Mouse (Mus musculus): ENCODE results near the gene Arhgef3. TPM values are rescaled to one million over a fixed set of nuclear protein-coding genes. Genes with fewer than 3 reads are reported as not detected.

Gene Arhgef3
- polyA plus RNA-seq, 1 experiment from 2014 or later = 1.6 TPM

DNA sequence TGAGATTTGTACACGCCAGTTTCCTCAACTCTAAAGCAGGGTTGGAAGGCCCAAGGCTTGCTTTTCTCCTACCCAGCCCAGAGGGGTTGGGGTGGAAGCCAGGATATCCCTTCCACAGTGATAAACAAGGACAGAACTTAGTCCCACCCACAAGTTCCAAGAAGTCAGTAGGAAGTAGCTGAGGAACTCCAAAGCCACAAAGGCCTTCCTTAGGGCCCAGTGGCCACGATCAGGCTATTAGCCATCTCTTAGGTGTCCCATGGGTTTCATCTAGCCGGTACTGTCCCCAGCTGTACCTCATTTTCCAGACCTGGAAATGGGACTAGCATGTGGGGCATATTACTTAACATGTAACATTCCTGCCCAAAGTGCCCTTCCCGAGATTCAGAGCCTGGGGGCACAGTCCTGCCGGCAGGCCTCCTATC lies 236.4 kb downstream of the Arhgef3 start:
- 82% methylated on average over 5 of the region's 5 CpGs for WGBS
- no peak overlapping the region for H3K4me2 ChIP-seq
- no peak overlapping the region for H3K9ac ChIP-seq
- no peaks in the 10 kb centered on the region for H3K9me3 ChIP-seq (replicated peaks)
- no peak overlapping the region for H3K27ac ChIP-seq
- H3K4me1 ChIP-seq = no peaks in the 10 kb centered on the region
- no peaks in the 10 kb centered on the region for H3K36me3 ChIP-seq (ENCODE audit: poor library complexity, severe bottlenecking)
- no peaks in the 10 kb centered on the region for H3K27me3 ChIP-seq
- ATAC-seq = no peak
- H3K4me3 ChIP-seq = no peak overlapping the region

DNA sequence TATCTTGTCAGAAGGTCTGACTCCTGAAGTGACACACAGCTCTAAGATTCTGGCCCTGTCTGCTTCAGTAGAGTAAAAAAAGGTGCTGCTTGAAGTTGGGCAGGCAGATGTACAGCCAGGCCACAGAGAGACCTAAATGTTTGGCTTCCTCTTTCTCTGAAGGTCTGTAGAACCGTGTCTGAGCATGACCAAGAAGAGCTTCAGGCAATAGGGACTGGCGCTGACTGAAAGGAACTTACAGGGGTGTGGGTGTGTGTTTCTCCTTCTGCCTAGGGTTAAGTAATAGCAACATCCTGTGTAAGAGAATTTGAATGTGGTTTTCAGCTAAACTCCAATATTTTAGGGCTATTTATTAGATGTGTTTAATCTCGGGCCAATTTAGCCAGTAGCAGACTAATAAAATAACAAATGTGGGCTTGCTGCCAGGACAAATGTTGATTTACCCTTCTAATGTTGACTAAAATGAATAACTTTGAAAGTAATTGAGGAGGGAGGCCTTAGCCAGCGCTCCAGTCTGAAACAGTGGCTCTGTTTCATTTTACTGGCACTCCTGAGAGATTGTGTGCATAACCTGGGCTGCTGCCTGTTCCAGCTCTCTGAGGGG lies 236.9 kb downstream of the Arhgef3 start:
- Histone ChIP-seq H3K4me3 (no peak overlapping the region), H3K9me3 (replicated peaks) (no peaks in the 10 kb centered on the region), H3K4me1 (no peaks in the 10 kb centered on the region), H3K9ac (no peak overlapping the region), H3K27ac (no peak overlapping the region), H3K36me3 (ENCODE audit: poor library complexity, severe bottlenecking) (no peaks in the 10 kb centered on the region), H3K4me2 (no peak overlapping the region), H3K27me3 (no peaks in the 10 kb centered on the region)
- ATAC-seq = no peak
- 79% methylated on average over 4 of the region's 4 CpGs for WGBS

DNA sequence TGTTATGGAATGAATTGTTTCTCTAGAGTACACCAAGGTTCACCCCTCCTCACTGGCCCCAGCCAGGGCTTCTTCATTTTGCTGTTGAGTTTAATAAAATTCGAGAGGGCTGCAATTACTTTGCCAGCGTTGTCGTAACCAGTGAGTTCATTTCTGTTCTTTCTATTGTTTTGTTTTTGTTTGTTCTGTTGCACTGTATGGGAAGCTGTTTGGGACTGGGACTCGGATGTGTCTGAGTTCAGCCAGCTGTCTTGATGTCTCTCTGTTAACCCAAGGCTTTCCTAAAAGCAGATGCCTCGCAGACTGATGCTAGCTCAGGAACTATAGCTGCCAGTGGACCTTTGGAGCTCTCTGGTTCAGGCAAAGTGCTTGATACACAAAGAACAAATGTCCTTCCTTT lies 237.8 kb downstream of the Arhgef3 start:
- H3K4me2 ChIP-seq = no peak overlapping the region
- H3K4me1 ChIP-seq = no peaks in the 10 kb centered on the region

DNA sequence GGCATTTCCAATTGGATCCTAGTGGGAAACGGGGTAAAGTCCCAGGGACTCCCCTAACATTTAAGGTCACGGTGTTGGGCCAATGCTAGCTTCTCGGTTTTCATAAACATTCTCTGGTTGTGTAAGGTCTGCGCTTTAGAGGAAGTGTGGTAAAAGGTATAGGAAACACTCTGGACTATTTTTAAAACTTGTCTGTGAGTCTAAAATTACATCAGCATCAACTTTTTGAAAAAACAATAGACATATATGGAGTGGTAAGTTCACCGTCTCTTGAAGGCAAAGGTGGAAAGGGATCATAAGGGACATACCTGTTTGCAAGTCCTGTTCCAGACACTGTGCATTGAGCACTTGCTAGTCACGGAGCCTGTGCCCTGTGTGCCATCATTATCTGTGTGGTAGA lies 240.5 kb downstream of the Arhgef3 start:
- Histone ChIP-seq H3K27ac (no peak overlapping the region), H3K27me3 (no peaks in the 10 kb centered on the region), H3K9me3 (replicated peaks) (no peaks in the 10 kb centered on the region), H3K4me2 (no peak overlapping the region), H3K36me3 (ENCODE audit: poor library complexity, severe bottlenecking) (no peaks in the 10 kb centered on the region), H3K4me1 (no peaks in the 10 kb centered on the region), H3K9ac (no peak overlapping the region), H3K4me3 (no peak overlapping the region)
- no peak for ATAC-seq
- 91% methylated on average over 6 of the region's 6 CpGs for WGBS

More for the DNA sequence above, 237.8 kb downstream of the Arhgef3 start:
- 84% methylated on average over 5 of the region's 5 CpGs for WGBS
- H3K4me3 ChIP-seq = no peak overlapping the region
- no peak overlapping the region for H3K27ac ChIP-seq
- no peak for ATAC-seq
- no peaks in the 10 kb centered on the region for H3K36me3 ChIP-seq (ENCODE audit: poor library complexity, severe bottlenecking)
- no peaks in the 10 kb centered on the region for H3K27me3 ChIP-seq
- H3K9ac ChIP-seq = no peak overlapping the region
- no peaks in the 10 kb centered on the region for H3K9me3 ChIP-seq (replicated peaks)

DNA sequence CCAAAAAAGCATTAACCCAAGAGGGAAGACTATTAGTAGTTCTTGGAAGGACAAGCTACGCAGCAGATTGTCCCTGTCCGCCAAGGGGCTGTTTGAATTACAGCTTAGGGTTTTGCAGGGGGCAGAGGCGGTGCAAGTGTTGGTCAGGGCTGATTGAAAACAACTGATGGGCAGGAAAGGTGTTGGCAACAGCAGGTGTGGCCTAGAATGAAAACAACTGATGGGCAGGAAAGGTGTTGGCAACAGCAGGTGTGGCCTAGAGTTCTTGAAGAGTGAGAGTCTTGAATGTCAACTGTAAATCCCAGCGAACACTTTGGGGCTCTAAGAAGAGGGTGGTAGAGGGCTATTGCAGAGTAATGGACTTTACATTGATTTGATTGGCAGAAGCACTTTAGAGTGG lies 241.2 kb downstream of the Arhgef3 start:
- no peaks in the 10 kb centered on the region for H3K27me3 ChIP-seq
- no peak overlapping the region for H3K4me2 ChIP-seq
- H3K9ac ChIP-seq = no peak overlapping the region
- no peaks in the 10 kb centered on the region for H3K36me3 ChIP-seq (ENCODE audit: poor library complexity, severe bottlenecking)
- no peak overlapping the region for H3K4me3 ChIP-seq
- H3K9me3 ChIP-seq (replicated peaks) = no peaks in the 10 kb centered on the region
- no peak overlapping the region for H3K27ac ChIP-seq
- H3K4me1 ChIP-seq = no peaks in the 10 kb centered on the region
- 91% methylated on average over 4 of the region's 4 CpGs for WGBS
- ATAC-seq = no peak

DNA sequence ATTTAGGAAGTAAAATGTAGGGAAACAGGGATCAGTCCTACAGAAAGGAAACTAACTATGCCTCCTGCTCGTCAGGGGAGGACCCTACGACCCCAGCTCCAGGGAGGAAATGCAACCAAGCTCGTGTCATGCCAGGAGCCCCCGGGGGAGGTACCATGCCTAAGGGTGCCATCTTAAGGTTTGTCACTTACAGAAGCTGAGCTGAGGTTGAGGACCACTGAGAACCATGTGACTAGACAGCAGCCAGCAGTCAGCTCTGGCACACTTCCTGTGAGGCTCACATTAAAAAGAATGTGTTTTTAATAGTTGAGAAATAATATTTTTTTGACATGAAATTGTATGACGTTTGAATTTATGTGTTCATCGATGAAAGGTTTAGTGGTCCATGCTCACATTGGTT lies 242.4 kb downstream of the Arhgef3 start:
- WGBS = 75% methylated on average over 6 of the region's 6 CpGs
- H3K27me3 ChIP-seq = no peaks in the 10 kb centered on the region
- ATAC-seq = no peak

DNA sequence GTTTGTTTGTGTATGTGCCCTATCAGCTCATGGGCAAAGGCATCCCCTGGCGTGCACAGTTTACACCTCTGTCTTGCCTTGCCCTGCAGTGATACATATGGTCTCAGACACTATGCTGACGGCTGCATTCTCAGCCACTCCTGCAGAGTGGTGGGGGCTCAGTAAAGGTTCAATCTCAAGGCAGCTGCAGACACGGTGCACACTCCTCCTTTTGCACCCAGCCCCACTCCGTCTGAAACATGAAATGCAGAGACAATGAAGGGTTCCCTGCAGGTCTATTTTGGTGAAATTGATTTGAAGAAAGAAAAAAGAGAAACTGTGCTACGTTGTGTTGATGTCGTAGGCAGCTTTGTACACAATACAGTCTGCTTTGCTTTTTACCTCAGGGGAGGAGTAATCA lies 243.5 kb downstream of the Arhgef3 start:
- no peak overlapping the region for H3K4me2 ChIP-seq
- WGBS = 50% methylated on average over 6 of the region's 6 CpGs

More for the DNA sequence above, 242.4 kb downstream of the Arhgef3 start:
- H3K27ac ChIP-seq = no peak overlapping the region
- no peak overlapping the region for H3K4me2 ChIP-seq
- H3K9ac ChIP-seq = no peak overlapping the region
- H3K9me3 ChIP-seq (replicated peaks) = no peaks in the 10 kb centered on the region
- no peak overlapping the region for H3K4me3 ChIP-seq
- H3K36me3 ChIP-seq (ENCODE audit: poor library complexity, severe bottlenecking) = no peaks in the 10 kb centered on the region
- no peaks in the 10 kb centered on the region for H3K4me1 ChIP-seq

DNA sequence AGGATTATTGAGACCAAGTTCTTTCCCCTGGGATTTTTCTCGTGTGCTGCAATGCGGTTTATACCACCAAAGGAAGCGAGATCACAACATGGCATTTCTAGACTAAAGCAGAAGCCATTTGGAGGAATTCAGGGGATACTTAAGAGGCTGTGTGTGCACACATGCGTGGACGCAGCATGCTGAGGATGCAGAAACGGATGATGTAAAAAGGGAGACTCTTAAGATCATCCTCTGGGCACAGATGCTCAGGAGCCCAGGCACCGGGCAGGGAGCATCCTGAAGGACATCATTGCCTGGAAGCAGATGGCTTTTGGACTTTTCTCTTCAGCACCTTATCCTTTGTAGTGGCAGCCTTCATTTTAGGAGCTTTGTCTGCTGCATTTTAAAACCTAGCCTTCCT lies 246.2 kb downstream of the Arhgef3 start:
- WGBS = 68% methylated on average over 7 of the region's 7 CpGs

More for the DNA sequence above, 243.5 kb downstream of the Arhgef3 start:
- H3K9me3 ChIP-seq (replicated peaks) = no peaks in the 10 kb centered on the region
- H3K4me1 ChIP-seq = no peaks in the 10 kb centered on the region
- no peak for ATAC-seq
- no peak overlapping the region for H3K9ac ChIP-seq
- no peaks in the 10 kb centered on the region for H3K36me3 ChIP-seq (ENCODE audit: poor library complexity, severe bottlenecking)
- no peaks in the 10 kb centered on the region for H3K27me3 ChIP-seq
- no peak overlapping the region for H3K27ac ChIP-seq
- H3K4me3 ChIP-seq = no peak overlapping the region

DNA sequence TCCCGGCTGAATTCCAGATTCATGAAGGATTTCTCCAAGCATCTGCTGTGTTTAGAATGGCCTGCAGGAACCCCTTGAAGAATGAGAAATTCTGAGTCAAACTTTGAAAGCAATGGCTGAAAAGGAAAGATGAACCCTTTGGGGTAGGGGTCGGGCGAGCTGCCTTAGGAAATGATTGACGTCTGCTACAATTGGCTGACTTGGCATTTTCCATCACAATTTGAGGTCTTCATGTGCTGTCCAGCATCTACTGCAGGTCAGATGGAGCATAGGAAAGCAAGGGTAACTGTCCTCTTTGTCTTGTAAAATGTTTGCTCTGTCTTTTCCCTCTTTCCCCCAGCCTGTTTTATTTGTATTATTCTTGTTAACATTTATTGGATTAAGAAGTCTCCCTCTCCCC lies 246.8 kb downstream of the Arhgef3 start:
- H3K4me1 ChIP-seq = no peaks in the 10 kb centered on the region
- no peak overlapping the region for H3K27ac ChIP-seq
- 67% methylated on average over 4 of the region's 4 CpGs for WGBS
- H3K9me3 ChIP-seq (replicated peaks) = no peaks in the 10 kb centered on the region
- ATAC-seq = no peak
- H3K4me2 ChIP-seq = no peak overlapping the region
- no peak overlapping the region for H3K4me3 ChIP-seq
- H3K36me3 ChIP-seq (ENCODE audit: poor library complexity, severe bottlenecking) = no peaks in the 10 kb centered on the region
- H3K9ac ChIP-seq = no peak overlapping the region
- no peaks in the 10 kb centered on the region for H3K27me3 ChIP-seq

More for the DNA sequence above, 246.2 kb downstream of the Arhgef3 start:
- Histone ChIP-seq H3K27me3 (no peaks in the 10 kb centered on the region), H3K9me3 (replicated peaks) (no peaks in the 10 kb centered on the region), H3K4me2 (no peak overlapping the region), H3K36me3 (ENCODE audit: poor library complexity, severe bottlenecking) (no peaks in the 10 kb centered on the region), H3K4me3 (no peak overlapping the region), H3K9ac (no peak overlapping the region), H3K27ac (no peak overlapping the region), H3K4me1 (no peaks in the 10 kb centered on the region)
- no peak for ATAC-seq

DNA sequence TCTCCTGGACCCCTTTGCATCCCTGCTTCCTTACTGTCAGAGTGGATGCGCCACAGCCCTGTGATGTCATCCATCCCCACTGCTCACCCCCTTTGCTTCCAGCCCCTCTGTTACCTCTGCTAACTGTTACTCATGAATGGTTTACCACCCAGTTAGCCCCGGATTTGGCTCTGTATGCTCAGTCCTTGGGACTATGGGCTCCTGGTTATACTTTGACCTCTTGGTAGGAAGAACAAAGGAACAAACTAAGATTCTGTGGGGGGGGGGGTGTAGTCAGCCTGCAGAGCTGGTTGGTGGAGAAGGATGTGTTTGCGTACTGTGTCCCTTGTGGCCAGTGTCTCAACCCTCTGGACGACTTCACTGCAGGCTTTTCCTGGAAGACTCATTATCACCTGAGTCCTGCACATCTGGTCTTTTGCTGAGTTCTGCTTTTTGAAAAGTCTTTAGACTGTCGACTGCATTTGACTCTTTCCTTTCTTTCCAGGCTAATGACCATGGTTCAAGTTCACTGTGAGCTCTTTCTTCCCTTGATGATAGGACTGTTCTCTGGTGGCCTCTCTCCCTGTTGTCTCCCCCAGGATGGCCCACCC lies 250.1 kb downstream of the Arhgef3 start:
- H3K4me3 ChIP-seq = no peak overlapping the region
- ATAC-seq = no peak
- no peaks in the 10 kb centered on the region for H3K4me1 ChIP-seq
- H3K27ac ChIP-seq = no peak overlapping the region
- no peak overlapping the region for H3K9ac ChIP-seq
- no peaks in the 10 kb centered on the region for H3K27me3 ChIP-seq
- WGBS = 79% methylated on average over 5 of the region's 5 CpGs
- H3K36me3 ChIP-seq (ENCODE audit: poor library complexity, severe bottlenecking) = no peaks in the 10 kb centered on the region
- H3K9me3 ChIP-seq (replicated peaks) = no peaks in the 10 kb centered on the region
- no peak overlapping the region for H3K4me2 ChIP-seq

DNA sequence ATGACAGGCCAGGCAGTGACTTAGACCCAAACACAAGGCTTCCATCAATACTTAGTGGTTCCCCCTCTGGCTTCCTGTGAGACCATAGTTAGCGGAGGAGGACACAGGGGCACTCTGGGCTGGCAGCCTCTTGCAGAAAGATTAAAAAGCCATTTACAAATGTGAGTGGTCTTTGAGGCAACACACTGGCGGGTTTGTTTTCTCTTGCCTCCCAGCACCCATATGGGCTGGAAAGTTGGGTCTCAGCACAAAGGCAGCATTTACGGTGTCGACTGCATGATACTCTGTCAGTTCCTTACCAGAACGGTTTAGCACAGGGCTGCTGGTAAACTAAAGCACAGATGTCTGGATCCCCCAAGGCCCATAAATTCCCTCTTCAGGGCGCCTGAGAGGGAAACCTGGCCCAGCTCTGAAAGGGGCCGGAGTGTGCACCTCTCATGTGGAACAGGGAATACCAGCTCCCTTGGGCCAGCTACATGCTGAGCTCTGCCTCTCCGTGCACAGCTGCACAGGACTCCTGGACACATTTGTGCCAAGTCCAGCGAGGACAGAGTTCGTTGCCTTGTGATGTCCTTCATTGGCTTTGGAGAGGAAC lies 252.5 kb downstream of the Arhgef3 start:
- no peak for ATAC-seq
- no peaks in the 10 kb centered on the region for H3K36me3 ChIP-seq (ENCODE audit: poor library complexity, severe bottlenecking)
- no peak overlapping the region for H3K27ac ChIP-seq
- no peaks in the 10 kb centered on the region for H3K9me3 ChIP-seq (replicated peaks)
- H3K9ac ChIP-seq = no peak overlapping the region
- H3K27me3 ChIP-seq = no peaks in the 10 kb centered on the region
- no peaks in the 10 kb centered on the region for H3K4me1 ChIP-seq
- no peak overlapping the region for H3K4me2 ChIP-seq
- 83% methylated on average over 10 of the region's 10 CpGs for WGBS
- H3K4me3 ChIP-seq = no peak overlapping the region

DNA sequence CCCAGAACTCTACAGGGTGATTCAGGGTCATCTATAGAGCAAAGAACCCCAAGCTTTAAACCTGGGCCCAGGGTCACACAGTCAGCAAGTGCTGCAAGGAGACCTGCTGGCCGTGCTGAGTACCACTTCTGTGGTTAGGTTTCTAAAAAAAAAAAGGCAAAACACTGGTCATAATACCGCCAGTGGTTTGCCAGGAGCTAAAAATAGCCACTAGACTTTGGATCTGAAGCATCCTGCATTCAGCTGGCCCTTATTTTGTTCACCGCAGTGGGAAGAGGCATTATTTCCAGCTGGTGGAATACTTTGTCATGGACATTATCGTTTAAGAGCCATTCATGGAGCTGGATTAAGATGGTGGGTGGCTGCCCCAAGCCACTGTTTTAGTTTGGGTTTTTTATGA lies 253.9 kb downstream of the Arhgef3 start:
- no peak overlapping the region for H3K27ac ChIP-seq
- WGBS = 8% methylated on average over 4 of the region's 4 CpGs

DNA sequence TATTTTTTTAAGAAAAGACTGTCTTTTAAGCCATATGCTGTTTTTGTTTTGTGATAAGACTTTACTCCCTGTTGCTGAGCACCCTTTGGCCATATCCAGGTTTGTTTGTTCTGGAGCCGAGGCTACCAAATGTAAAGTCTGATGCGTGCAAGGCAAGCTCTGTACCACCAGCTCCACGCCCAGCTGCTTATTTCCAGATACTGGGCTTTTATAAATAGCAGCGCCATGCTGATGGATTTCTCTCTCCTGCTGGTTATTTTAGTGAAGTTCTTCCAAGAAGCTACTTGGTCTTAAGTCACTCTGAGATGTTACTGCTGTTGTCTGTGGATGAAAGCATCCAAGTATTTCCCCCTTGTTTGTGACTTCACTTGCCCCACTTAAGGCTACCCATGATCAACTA lies 254.8 kb downstream of the Arhgef3 start:
- no peaks in the 10 kb centered on the region for H3K9me3 ChIP-seq (replicated peaks)
- 92% methylated on average over 4 of the region's 4 CpGs for WGBS
- H3K4me2 ChIP-seq = no peak overlapping the region
- H3K27me3 ChIP-seq = no peaks in the 10 kb centered on the region
- H3K4me3 ChIP-seq = no peak overlapping the region
- no peaks in the 10 kb centered on the region for H3K4me1 ChIP-seq
- no peak overlapping the region for H3K9ac ChIP-seq
- H3K36me3 ChIP-seq (ENCODE audit: poor library complexity, severe bottlenecking) = no peaks in the 10 kb centered on the region
- no peak for ATAC-seq
- no peak overlapping the region for H3K27ac ChIP-seq

More for the DNA sequence above, 253.9 kb downstream of the Arhgef3 start:
- Histone ChIP-seq H3K4me1 (no peaks in the 10 kb centered on the region), H3K27me3 (no peaks in the 10 kb centered on the region), H3K4me3 (no peak overlapping the region), H3K36me3 (ENCODE audit: poor library complexity, severe bottlenecking) (no peaks in the 10 kb centered on the region), H3K4me2 (no peak overlapping the region), H3K9ac (no peak overlapping the region), H3K9me3 (replicated peaks) (no peaks in the 10 kb centered on the region)
- ATAC-seq = no peak

All from forebrain, embryonic 13.5 days (tissue).